Mouse (Mus musculus): ENCODE data around the gene Scgb1b10. TPM values are rescaled to one million over a fixed set of nuclear protein-coding genes. Genes with fewer than 3 reads are reported as not detected.
"Not testable (repeated sequence)": the region's sequence is repeated elsewhere in the genome, so short reads cannot be mapped to it uniquely, and the experiment has no call there.

Gene Scgb1b10
- total RNA-seq (2015): not detected in 2 replicates
- total RNA-seq (2017): not detected in 2 replicates

DNA sequence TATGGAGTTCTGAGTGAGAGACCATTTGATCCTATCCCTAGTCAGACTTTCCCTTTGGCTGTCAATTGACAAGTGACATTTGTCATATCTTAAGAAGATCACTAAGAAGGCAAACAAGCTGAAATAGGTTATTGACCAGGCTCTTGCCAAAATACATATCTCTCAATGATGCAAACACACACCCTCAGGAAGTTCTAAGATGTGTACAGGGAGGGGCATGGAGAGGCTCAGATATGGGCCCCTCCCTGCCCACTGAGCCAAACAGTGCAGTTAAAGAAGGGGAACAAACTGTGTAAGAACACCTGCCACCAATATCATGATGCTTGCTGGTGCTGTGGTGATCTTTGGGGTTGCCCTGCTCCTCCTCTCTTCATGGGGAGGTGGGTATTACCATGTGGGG, at the start of gene Scgb1b10:
Scgb1b10 (plus strand) TSS at position 301 of the 400 bp plus-strand sequence.
- not testable (repeated sequence) for ATAC-seq (replicated peaks; ENCODE audit: poor library complexity)

Other genes starting within 250 kb of the Scgb1b10 start
- not detected in 2 replicates for gene Scgb2b11, start 110.3 kb downstream of the Scgb1b10 start, total RNA-seq (2015)
- gene Scgb2b11, start 110.3 kb downstream of the Scgb1b10 start, total RNA-seq (2017): not detected in 2 replicates
- not detected in 2 replicates for gene Scgb1b11, start 122.0 kb downstream of the Scgb1b10 start, total RNA-seq (2015)
- gene Scgb1b11, start 122.0 kb downstream of the Scgb1b10 start, total RNA-seq (2017): not detected in 2 replicates
- not detected in 2 replicates for gene Scgb2b12, start 226.4 kb downstream of the Scgb1b10 start, total RNA-seq (2015)
- gene Scgb2b12, start 226.4 kb downstream of the Scgb1b10 start, total RNA-seq (2017): not detected in 2 replicates
- gene Scgb1b12, start 233.3 kb downstream of the Scgb1b10 start, total RNA-seq (2015): not detected in 2 replicates
- gene Scgb1b12, start 233.3 kb downstream of the Scgb1b10 start, total RNA-seq (2017): not detected in 2 replicates